Mouse (Mus musculus): ENCODE data around the gene Hs3st5. TPM values are rescaled to one million over a fixed set of nuclear protein-coding genes. Genes with fewer than 3 reads are reported as not detected.
"Not testable (repeated sequence)": the region's sequence is repeated elsewhere in the genome, so short reads cannot be mapped to it uniquely, and the experiment has no call there.

The Hs3st5 gene
- polyA plus RNA-seq, 2 experiments = 0.02 TPM; not detected in 1

- Histone ChIP-seq H3K27me3 (ENCODE audit: control insufficient read depth, insufficient read depth, low read length) (no peaks in the 10 kb centered on the region), H3K4me2 (ENCODE audit: low read depth) (no peak overlapping the region), H3K9me3 (ENCODE audit: control insufficient read depth, low read length) (no peaks in the 10 kb centered on the region), H3K36me3 (replicated peaks; ENCODE audit: control insufficient read depth, insufficient read depth, low read depth) (no peaks in the 10 kb centered on the region), H3K4me1 (replicated peaks; ENCODE audit: control insufficient read depth in 2 of 2, insufficient read depth in 2 of 2, low read length in 1 of 2) (no peaks in the 10 kb centered on the region), H3K4me3 (ENCODE audit: insufficient read depth in 1 of 2, low read depth in 2 of 2, low read length in 2 of 2) (no peak overlapping the region), H3K9ac (replicated peaks) (no peak overlapping the region), H3K27ac (no peak overlapping the region)
- no peak for DNase-seq (ENCODE audit: low read depth in 3 of 3, low spot score in 3 of 3)
- no peak for TF ChIP-seq EP300 (IDR thresholded peaks at IDR 0.05; ENCODE audit: low read depth)
- WGBS (ENCODE audit: insufficient replicate concordance) = 63% methylated on average over 4 of the region's 4 CpGs
- ATAC-seq (ENCODE audit: insufficient read depth) = no peak
Measured at GRCm38 (mm10) chr10:36533633-36534335, 27.2 kb downstream of the Hs3st5 start.

GRCm38 (mm10) chr10:36546622-36547021 lies 40.0 kb downstream of the Hs3st5 start:
- Histone ChIP-seq H3K9me3 (ENCODE audit: control insufficient read depth, low read length) (no peaks in the 10 kb centered on the region), H3K36me3 (replicated peaks; ENCODE audit: control insufficient read depth, insufficient read depth, low read depth) (no peaks in the 10 kb centered on the region), H3K27me3 (ENCODE audit: control insufficient read depth, insufficient read depth, low read length) (no peaks in the 10 kb centered on the region), H3K4me2 (ENCODE audit: low read depth) (no peak overlapping the region), H3K4me3 (ENCODE audit: insufficient read depth in 1 of 2, low read depth in 2 of 2, low read length in 2 of 2) (no peak overlapping the region), H3K4me1 (replicated peaks; ENCODE audit: control insufficient read depth in 2 of 2, insufficient read depth in 2 of 2, low read length in 1 of 2) (no peaks in the 10 kb centered on the region), H3K9ac (replicated peaks) (no peak overlapping the region), H3K27ac (no peak overlapping the region)
- DNase-seq (ENCODE audit: low read depth in 3 of 3, low spot score in 3 of 3) (peak in 1 of 3 experiments; percentile 1), ATAC-seq (ENCODE audit: insufficient read depth) (no peak)
- TF ChIP-seq CTCF (IDR thresholded peaks at IDR 0.05; ENCODE audit: low read depth) = no peak
- no peak for TF ChIP-seq EP300 (IDR thresholded peaks at IDR 0.05; ENCODE audit: low read depth)
- WGBS (ENCODE audit: insufficient replicate concordance) = 22% methylated on average over 2 of the region's 2 CpGs

DNA sequence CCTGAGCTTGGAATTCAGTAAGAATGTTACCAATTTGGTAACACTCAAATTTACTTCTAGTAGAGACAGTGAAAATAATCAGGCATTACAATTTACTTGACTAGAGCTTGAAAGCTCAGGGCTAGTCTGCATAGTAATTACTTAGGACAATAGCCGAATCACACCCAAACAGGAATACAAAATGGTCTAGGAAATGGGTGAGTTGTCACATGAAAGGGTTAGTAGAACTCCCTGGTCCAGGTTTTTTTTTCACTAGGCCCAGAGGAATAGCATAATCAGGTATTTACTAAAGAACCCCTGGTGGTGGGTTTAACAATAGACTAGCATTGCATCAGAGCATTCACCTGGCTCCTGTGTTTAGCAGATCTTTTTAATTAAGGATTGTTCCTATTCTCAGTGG lies 41.1 kb downstream of the Hs3st5 start:
- not testable (repeated sequence) for H3K4me3 ChIP-seq (ENCODE audit: insufficient read depth in 1 of 2, low read depth in 2 of 2, low read length in 2 of 2); ATAC-seq (ENCODE audit: insufficient read depth); H3K27ac ChIP-seq; H3K36me3 ChIP-seq (replicated peaks; ENCODE audit: control insufficient read depth, insufficient read depth, low read depth); H3K9ac ChIP-seq (replicated peaks); H3K9me3 ChIP-seq (ENCODE audit: control insufficient read depth, low read length); DNase-seq (ENCODE audit: low read depth in 3 of 3, low spot score in 3 of 3); H3K4me2 ChIP-seq (ENCODE audit: low read depth); H3K4me1 ChIP-seq (replicated peaks; ENCODE audit: control insufficient read depth in 2 of 2, insufficient read depth in 2 of 2, low read length in 1 of 2); H3K27me3 ChIP-seq (ENCODE audit: control insufficient read depth, insufficient read depth, low read length)
- 52% methylated on average over 1 of the region's 1 CpGs for WGBS (ENCODE audit: insufficient replicate concordance)

DNA sequence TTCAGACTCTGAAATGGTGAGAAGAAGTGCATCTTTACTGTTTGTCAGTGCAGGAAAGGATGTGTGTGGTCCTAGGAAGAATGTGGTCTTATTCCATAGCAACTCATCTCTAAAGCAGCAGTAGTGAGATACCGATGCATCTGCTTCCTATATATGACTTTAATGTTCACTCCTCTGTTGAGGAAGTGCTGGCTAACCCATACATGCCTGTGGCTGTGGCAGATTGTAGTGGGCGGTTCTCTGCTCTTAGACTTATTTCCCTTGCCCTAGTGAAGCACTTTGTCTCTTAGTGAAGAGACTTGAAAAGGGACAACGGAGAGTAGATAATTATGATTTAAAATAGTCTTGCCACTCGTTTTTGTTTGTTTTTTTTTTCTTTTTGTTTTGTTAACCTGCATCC lies 47.4 kb downstream of the Hs3st5 start:
- no peak overlapping the region for H3K4me3 ChIP-seq (ENCODE audit: insufficient read depth in 1 of 2, low read depth in 2 of 2, low read length in 2 of 2)
- no peak overlapping the region for H3K27ac ChIP-seq
- H3K27me3 ChIP-seq (ENCODE audit: control insufficient read depth, insufficient read depth, low read length) = no peaks in the 10 kb centered on the region
- no peak overlapping the region for H3K4me2 ChIP-seq (ENCODE audit: low read depth)
- no peak for DNase-seq (ENCODE audit: low read depth in 3 of 3, low spot score in 3 of 3)
- 23% methylated on average over 4 of the region's 4 CpGs for WGBS (ENCODE audit: insufficient replicate concordance)
- H3K9me3 ChIP-seq (ENCODE audit: control insufficient read depth, low read length) = no peaks in the 10 kb centered on the region
- no peaks in the 10 kb centered on the region for H3K4me1 ChIP-seq (replicated peaks; ENCODE audit: control insufficient read depth in 2 of 2, insufficient read depth in 2 of 2, low read length in 1 of 2)
- TF ChIP-seq EP300 (IDR thresholded peaks at IDR 0.05; ENCODE audit: low read depth) (no peak), CTCF (IDR thresholded peaks at IDR 0.05; ENCODE audit: low read depth) (no peak)
- no peaks in the 10 kb centered on the region for H3K36me3 ChIP-seq (replicated peaks; ENCODE audit: control insufficient read depth, insufficient read depth, low read depth)
- no peak overlapping the region for H3K9ac ChIP-seq (replicated peaks)
- no peak for ATAC-seq (ENCODE audit: insufficient read depth)

DNA sequence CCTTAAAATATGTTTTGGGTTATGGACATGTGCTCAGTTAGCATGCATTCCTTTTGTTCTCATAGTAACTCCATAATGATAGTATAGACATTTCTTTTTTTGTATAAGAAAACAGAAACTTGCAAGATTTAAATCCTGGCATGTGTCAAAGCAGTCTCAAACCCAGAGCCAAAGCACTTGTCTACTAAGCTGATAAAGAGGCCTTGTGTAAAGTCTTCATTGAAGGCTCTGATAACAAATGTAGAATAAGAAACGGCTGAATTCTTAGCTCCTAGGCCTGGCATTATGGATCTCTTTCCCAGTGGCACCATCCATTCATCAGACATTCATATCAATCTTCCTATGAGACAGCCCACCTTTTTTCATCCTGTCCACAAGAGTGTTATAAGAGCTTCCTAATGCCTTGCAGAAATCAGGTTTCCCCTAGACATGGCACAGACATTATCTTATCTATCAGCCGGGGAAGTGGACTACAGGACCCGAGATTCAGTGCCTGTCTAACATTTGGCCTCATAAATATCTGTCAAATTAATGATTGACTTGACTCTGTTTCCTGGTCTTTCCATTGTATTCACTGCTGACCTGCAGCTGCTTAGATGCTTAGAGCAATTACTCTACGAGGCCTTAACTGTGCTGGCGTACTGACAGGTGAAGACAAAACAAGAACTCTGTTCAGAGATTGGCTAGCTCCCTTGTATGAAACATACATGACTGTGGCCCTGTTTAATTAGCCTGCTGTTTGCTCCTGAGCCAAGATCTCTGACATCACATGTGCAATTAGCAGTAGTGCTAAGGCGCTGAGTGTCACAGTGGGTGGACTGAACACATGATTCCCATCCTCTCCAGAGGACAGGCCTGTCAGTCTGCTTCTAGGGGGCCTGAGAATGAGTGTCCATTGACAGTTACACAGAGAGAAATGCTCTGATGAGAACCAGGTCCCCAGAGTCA lies 48.6 kb downstream of the Hs3st5 start:
- TF ChIP-seq CTCF (IDR thresholded peaks at IDR 0.05; ENCODE audit: low read depth) (no peak), EP300 (IDR thresholded peaks at IDR 0.05; ENCODE audit: low read depth) (no peak)
- Histone ChIP-seq H3K27ac (no peak overlapping the region), H3K4me2 (ENCODE audit: low read depth) (no peak overlapping the region), H3K9ac (replicated peaks) (no peak overlapping the region), H3K27me3 (ENCODE audit: control insufficient read depth, insufficient read depth, low read length) (no peaks in the 10 kb centered on the region), H3K4me3 (ENCODE audit: insufficient read depth in 1 of 2, low read depth in 2 of 2, low read length in 2 of 2) (no peak overlapping the region), H3K36me3 (replicated peaks; ENCODE audit: control insufficient read depth, insufficient read depth, low read depth) (no peaks in the 10 kb centered on the region), H3K4me1 (replicated peaks; ENCODE audit: control insufficient read depth in 2 of 2, insufficient read depth in 2 of 2, low read length in 1 of 2) (no peaks in the 10 kb centered on the region), H3K9me3 (ENCODE audit: control insufficient read depth, low read length) (no peaks in the 10 kb centered on the region)
- 50% methylated on average over 6 of the region's 6 CpGs for WGBS (ENCODE audit: insufficient replicate concordance)
- ATAC-seq (ENCODE audit: insufficient read depth) (no peak), DNase-seq (ENCODE audit: low read depth in 3 of 3, low spot score in 3 of 3) (no peak)

All from liver, embryonic 14.5 days (tissue).